Mouse (Mus musculus): ENCODE measurements around the gene 3110082I17Rik. TPM values are rescaled to one million over a fixed set of nuclear protein-coding genes. Genes with fewer than 3 reads are reported as not detected.

3110082I17Rik gene
- total RNA-seq, 2 experiments from 2014 or later: 1.3 to 4.0 TPM

- ATAC-seq (replicated peaks; ENCODE audit: low FRiP score, poor library complexity, severe bottlenecking): no peak
These were observed 3.1 kb downstream of the 3110082I17Rik start for GRCm38 (mm10) chr5:139457241-139457640.

- no peak for ATAC-seq (replicated peaks; ENCODE audit: low FRiP score, poor library complexity, severe bottlenecking)
These were observed 5.2 kb downstream of the 3110082I17Rik start for GRCm38 (mm10) chr5:139455166-139455565.

- no peak for ATAC-seq (replicated peaks; ENCODE audit: low FRiP score, poor library complexity, severe bottlenecking)
These were observed 7.3 kb downstream of the 3110082I17Rik start for GRCm38 (mm10) chr5:139453031-139453430.

- no peak for ATAC-seq (replicated peaks; ENCODE audit: low FRiP score, poor library complexity, severe bottlenecking)
These were observed 10.4 kb downstream of the 3110082I17Rik start for GRCm38 (mm10) chr5:139449926-139450325.

GRCm38 (mm10) chr5:139449161-139449791 is 11.1 kb downstream of the 3110082I17Rik start:
- ATAC-seq (replicated peaks; ENCODE audit: low FRiP score, poor library complexity, severe bottlenecking): no peak

GRCm38 (mm10) chr5:139448025-139448424 is 12.3 kb downstream of the 3110082I17Rik start:
- no peak for ATAC-seq (replicated peaks; ENCODE audit: low FRiP score, poor library complexity, severe bottlenecking)

GRCm38 (mm10) chr5:139445258-139445657 is 15.1 kb downstream of the 3110082I17Rik start:
- ATAC-seq (replicated peaks; ENCODE audit: low FRiP score, poor library complexity, severe bottlenecking): no peak

- ATAC-seq (replicated peaks; ENCODE audit: low FRiP score, poor library complexity, severe bottlenecking): no peak
These were observed 17.4 kb downstream of the 3110082I17Rik start for GRCm38 (mm10) chr5:139442962-139443361.

GRCm38 (mm10) chr5:139442428-139442827 is 17.9 kb downstream of the 3110082I17Rik start:
- no peak for ATAC-seq (replicated peaks; ENCODE audit: low FRiP score, poor library complexity, severe bottlenecking)

GRCm38 (mm10) chr5:139441726-139442018 is 18.7 kb downstream of the 3110082I17Rik start:
- no peak for ATAC-seq (replicated peaks; ENCODE audit: low FRiP score, poor library complexity, severe bottlenecking)

- no peak for ATAC-seq (replicated peaks; ENCODE audit: low FRiP score, poor library complexity, severe bottlenecking)
These were observed 19.2 kb downstream of the 3110082I17Rik start for GRCm38 (mm10) chr5:139440926-139441725.

GRCm38 (mm10) chr5:139440451-139440850 is 19.9 kb downstream of the 3110082I17Rik start:
- no peak for ATAC-seq (replicated peaks; ENCODE audit: low FRiP score, poor library complexity, severe bottlenecking)

GRCm38 (mm10) chr5:139438440-139438839 is 21.9 kb downstream of the 3110082I17Rik start:
- no peak for ATAC-seq (replicated peaks; ENCODE audit: low FRiP score, poor library complexity, severe bottlenecking)

GRCm38 (mm10) chr5:139437769-139438168 is 22.6 kb downstream of the 3110082I17Rik start:
- no peak for ATAC-seq (replicated peaks; ENCODE audit: low FRiP score, poor library complexity, severe bottlenecking)

GRCm38 (mm10) chr5:139434940-139435339 is 25.4 kb downstream of the 3110082I17Rik start:
- no peak for ATAC-seq (replicated peaks; ENCODE audit: low FRiP score, poor library complexity, severe bottlenecking)

GRCm38 (mm10) chr5:139433842-139434568 is 26.3 kb downstream of the 3110082I17Rik start:
- ATAC-seq (replicated peaks; ENCODE audit: low FRiP score, poor library complexity, severe bottlenecking): no peak

GRCm38 (mm10) chr5:139432747-139433508 is 27.4 kb downstream of the 3110082I17Rik start:
- ATAC-seq (replicated peaks; ENCODE audit: low FRiP score, poor library complexity, severe bottlenecking): no peak

- no peak for ATAC-seq (replicated peaks; ENCODE audit: low FRiP score, poor library complexity, severe bottlenecking)
These were observed 28.0 kb downstream of the 3110082I17Rik start for GRCm38 (mm10) chr5:139432333-139432732.

- no peak for ATAC-seq (replicated peaks; ENCODE audit: low FRiP score, poor library complexity, severe bottlenecking)
These were observed 30.4 kb downstream of the 3110082I17Rik start for GRCm38 (mm10) chr5:139429818-139430341.

GRCm38 (mm10) chr5:139427989-139428388 is 32.3 kb downstream of the 3110082I17Rik start:
- no peak for ATAC-seq (replicated peaks; ENCODE audit: low FRiP score, poor library complexity, severe bottlenecking)
